Mouse (Mus musculus) embryonic facial prominence, embryonic 12.5 days (tissue): ENCODE measurements around the gene Selenok. TPM values are rescaled to one million over a fixed set of nuclear protein-coding genes. Genes with fewer than 3 reads are reported as not detected.

Experiments used
- ATAC-seq: fragments of 200-750 bp; cut with Nextera tagmentation; 2 replicates; pipeline ENCODE4 v1.8.0; 2017; ENCODE audit not compliant: insufficient number of reproducible peaks, insufficient read depth, low FRiP score, low TSS enrichment
- H3K27ac ChIP-seq: fragments of 300-500 bp; sonication (generic); 2 replicates; pipeline ENCODE4 v1.5.1; 2016; ENCODE audit warnings: mild to moderate bottlenecking
- H3K27me3 ChIP-seq: fragments of 300-500 bp; sonication (generic); 2 replicates; pipeline ENCODE4 v1.6.1; 2016; ENCODE audit warnings: mild to moderate bottlenecking, moderate library complexity
- H3K36me3 ChIP-seq: fragments of 300-500 bp; sonication (generic); 2 replicates; pipeline ENCODE4 v1.6.1; 2016; ENCODE audit warnings: mild to moderate bottlenecking
- H3K4me1 ChIP-seq: fragments of 300-500 bp; sonication (generic); 2 replicates; pipeline ENCODE4 v1.6.1; 2016
- H3K4me2 ChIP-seq: fragments of 300-500 bp; sonication (generic); replicated peaks from 2 replicates; pipeline ENCODE4 v1.6.1; 2016; ENCODE audit warnings: mild to moderate bottlenecking, moderate library complexity
- H3K4me3 ChIP-seq: fragments of 300-500 bp; sonication (generic); 2 replicates; pipeline ENCODE4 v1.5.1; 2016; ENCODE audit warnings: mild to moderate bottlenecking
- H3K9ac ChIP-seq: fragments of 300-500 bp; sonication (generic); 2 replicates; pipeline ENCODE4 v1.6.1; 2016; ENCODE audit warnings: mild to moderate bottlenecking, moderate library complexity
- H3K9me3 ChIP-seq: fragments of 300-500 bp; sonication (generic); 2 replicates; pipeline ENCODE4 v1.6.1; 2016; ENCODE audit warnings: mild to moderate bottlenecking, moderate library complexity
- WGBS: fragments of 180-500 bp; shearing (Covaris S2); methylation state at CpG from one replicate; pipeline ENCODE4 v1.1.7; 2016; 5-methylcytosine and 5-hydroxymethylcytosine counted together
- polyA plus RNA-seq: library from polyadenylated mRNA; unstranded; fragments of >200 nt; fragmentation: Nextera tagmentation; extraction: Ambion mirVana; gene quantifications from 2 replicates; pipeline ENCODE4 v1.2.1, GENCODE M21; 2016

The Selenok gene
- polyA plus RNA-seq, 1 experiment from 2014 or later, result 299 TPM

GRCm38 (mm10) chr14:29971993-29972392, 3.9 kb downstream of the Selenok start:
- H3K9me3 ChIP-seq, result no peaks in the 10 kb centered on the region
- H3K9ac ChIP-seq, result no peak overlapping the region
- no peak overlapping the region for H3K4me3 ChIP-seq
- no peak overlapping the region for H3K27ac ChIP-seq
- 83% methylated on average over 5 of the region's 5 CpGs for WGBS
- peaks cover 50% of the 10 kb centered on the region for H3K36me3 ChIP-seq
- H3K4me2 ChIP-seq, result no peak overlapping the region
- peaks cover 10% of the 10 kb centered on the region for H3K4me1 ChIP-seq
- ATAC-seq, result no peak
- no peaks in the 10 kb centered on the region for H3K27me3 ChIP-seq

DNA sequence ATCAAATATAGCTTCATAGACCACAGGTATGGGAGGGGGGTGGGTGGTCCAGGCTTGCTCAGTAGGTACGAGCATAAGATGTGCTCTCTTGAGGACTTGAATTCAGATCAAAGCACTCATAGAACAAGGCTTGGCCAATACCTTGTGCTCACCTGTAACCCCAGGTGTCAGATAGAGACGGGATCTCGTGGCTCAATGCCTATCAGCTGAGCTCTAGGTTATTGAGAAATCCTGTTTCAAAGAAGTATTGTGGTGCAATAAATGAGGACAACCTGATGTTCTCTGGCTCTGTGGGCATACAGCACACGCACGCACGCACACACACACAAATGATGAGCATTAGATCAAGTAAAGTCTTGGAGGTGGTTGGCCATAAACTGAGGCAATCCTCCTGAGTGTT, 8.8 kb downstream of the Selenok start:
- no peak for ATAC-seq
- H3K9me3 ChIP-seq, result 0 out of 2 replicates have a peak, but pooled peaks cover 6% of the 10 kb centered on the region
- peaks cover 9% of the 10 kb centered on the region; the same call in 1 of the 2 replicates for H3K4me1 ChIP-seq
- no peak overlapping the region for H3K4me3 ChIP-seq
- peaks cover 54% of the 10 kb centered on the region for H3K36me3 ChIP-seq
- no peak overlapping the region for H3K27ac ChIP-seq
- 93% methylated on average over 6 of the region's 6 CpGs for WGBS
- no peak overlapping the region for H3K9ac ChIP-seq
- H3K27me3 ChIP-seq, result no peaks in the 10 kb centered on the region
- H3K4me2 ChIP-seq, result no peak overlapping the region

DNA sequence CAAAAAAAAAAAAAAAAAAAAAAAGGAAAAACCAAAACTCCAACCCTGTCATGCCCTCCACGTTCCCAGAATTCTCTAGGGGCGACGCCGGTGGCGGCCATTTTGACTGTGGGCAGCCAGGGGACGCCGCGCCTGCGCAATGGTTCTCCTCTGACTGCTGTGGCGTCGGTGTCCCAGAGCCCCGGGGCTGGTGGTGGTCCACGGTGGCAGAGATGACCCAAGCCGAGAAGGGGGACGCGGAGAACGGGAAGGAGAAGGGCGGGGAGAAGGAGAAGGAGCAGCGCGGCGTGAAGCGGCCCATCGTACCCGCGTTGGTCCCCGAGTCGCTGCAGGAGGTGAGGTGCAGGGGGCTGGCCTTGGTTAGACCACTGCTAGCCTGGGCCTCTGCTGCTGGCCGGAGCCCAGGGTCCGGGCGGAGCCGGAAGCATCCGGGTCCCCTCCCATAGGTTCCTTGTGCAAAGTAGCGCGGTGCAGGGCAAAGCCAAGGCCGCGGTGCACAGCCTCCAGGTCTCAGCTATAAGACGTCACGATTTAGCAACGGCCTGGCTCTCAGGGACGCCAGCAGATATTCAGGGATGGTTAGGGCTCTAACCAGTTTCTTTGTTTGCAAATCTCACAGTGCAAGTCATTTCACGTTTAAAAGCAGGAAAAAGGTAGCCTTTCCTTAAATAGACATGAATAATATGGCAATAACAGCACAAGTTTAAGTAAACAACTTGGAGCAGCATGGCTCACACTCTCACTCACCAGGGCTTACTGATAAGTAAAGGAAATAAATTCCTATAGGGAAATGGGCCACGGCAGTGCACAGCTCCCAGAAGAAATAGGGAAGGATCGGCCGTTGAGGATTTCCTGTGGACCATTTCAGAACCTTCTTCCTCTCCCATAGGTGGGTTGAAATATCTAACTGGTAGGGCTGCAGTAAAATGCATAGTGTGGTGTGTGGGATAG, 10.4 kb downstream of the Selenok start, which contains the start of gene Actr8:
Gene Actr8 (plus strand): TSS at position 84 of the 951 bp plus-strand sequence.
- Histone ChIP-seq H3K4me1 (peaks cover 9% of the 10 kb centered on the region; the same call in 1 of the 2 replicates), H3K4me2 (peak within 1 kb of the TSS; percentile 72), H3K9me3 (0 out of 2 replicates have a peak, but pooled peaks cover 6% of the 10 kb centered on the region), H3K4me3 (peak within 1 kb of the TSS; percentile 79), H3K9ac (peak within 1 kb of the TSS; percentile 85), H3K27ac (peak within 1 kb of the TSS; percentile 89), H3K36me3 (peaks cover 54% of the 10 kb centered on the region), H3K27me3 (no peaks in the 10 kb centered on the region)
- ATAC-seq, result peak; percentile 95
- WGBS, result 2% methylated on average over 44 of the region's 44 CpGs

DNA sequence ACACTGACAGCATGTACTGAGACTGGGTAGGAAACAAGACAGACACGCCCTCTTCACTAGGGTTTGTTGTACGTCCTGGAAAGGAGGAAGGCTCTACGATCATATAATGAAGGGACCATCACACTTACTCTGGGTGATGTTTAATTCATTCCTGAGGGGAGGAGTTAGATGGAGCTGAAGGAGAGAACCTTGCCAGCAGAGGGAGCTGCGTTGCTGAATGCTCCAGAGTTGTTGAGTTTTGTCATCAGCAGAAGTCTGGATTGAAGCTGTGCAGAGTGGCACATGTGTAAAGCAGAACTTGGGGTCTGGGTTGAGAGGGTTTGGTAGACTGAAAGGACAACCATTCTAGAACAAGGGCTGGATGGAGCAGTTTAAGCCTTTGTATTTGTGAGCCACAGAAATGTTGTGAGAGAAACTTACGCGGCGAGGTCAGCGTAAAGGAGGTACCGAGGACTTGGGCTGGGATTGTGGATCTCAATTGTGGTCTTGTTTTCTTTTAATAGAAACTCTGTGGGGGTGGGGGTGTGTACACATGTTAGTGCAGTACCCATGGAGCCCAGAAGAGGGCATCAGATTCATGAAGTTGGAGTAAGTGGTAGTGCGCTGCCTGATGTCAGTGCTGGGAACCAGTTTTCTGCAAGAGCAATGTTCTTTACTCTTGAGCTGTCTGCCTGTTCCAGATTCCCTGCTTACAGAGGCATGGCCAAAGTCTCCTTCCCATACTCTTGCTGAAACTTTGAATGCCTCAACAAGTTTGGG, 12.5 kb downstream of the Selenok start:
- H3K36me3 ChIP-seq, result peaks cover 59% of the 10 kb centered on the region

DNA sequence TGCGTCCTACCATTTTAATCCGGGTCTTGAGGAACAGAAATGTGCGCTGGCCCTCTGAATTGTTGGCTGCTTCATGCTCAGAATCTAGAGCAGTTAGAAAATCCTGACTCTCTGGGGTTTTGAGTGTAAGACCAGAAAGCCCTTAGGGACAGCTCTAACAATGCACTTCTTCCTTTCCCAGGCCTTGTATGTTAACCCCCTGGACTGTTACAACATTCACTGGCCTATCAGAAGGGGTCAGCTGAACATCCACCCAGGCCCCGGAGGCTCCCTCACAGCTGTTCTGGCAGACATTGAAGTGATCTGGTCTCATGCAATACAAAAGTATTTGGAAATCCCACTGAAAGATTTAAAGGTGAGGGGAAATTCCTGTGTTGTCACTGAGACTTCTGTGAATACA, 18.0 kb downstream of the Selenok start:
- no peak for ATAC-seq
- Histone ChIP-seq H3K4me3 (no peak overlapping the region), H3K4me1 (no peaks in the 10 kb centered on the region), H3K27ac (no peak overlapping the region), H3K36me3 (peaks cover 99% of the 10 kb centered on the region), H3K27me3 (no peaks in the 10 kb centered on the region), H3K4me2 (no peak overlapping the region), H3K9me3 (0 out of 2 replicates have a peak, but pooled peaks cover 1% of the 10 kb centered on the region), H3K9ac (no peak overlapping the region)
- WGBS, result 93% methylated on average over 4 of the region's 4 CpGs

More for the DNA sequence above, 12.5 kb downstream of the Selenok start:
- H3K27ac ChIP-seq, result no peak overlapping the region
- no peak overlapping the region for H3K9ac ChIP-seq
- H3K27me3 ChIP-seq, result no peaks in the 10 kb centered on the region
- 0 out of 2 replicates have a peak, but pooled peaks cover 6% of the 10 kb centered on the region for H3K9me3 ChIP-seq
- H3K4me1 ChIP-seq, result peaks cover 9% of the 10 kb centered on the region; the same call in 1 of the 2 replicates
- 95% methylated on average over 10 of the region's 10 CpGs for WGBS
- no peak overlapping the region for H3K4me3 ChIP-seq
- H3K4me2 ChIP-seq, result no peak overlapping the region
- no peak for ATAC-seq

- peaks cover 99% of the 10 kb centered on the region for H3K36me3 ChIP-seq
- H3K4me1 ChIP-seq, result no peaks in the 10 kb centered on the region
- ATAC-seq, result no peak
- WGBS, result 94% methylated on average over 6 of the region's 6 CpGs
- no peaks in the 10 kb centered on the region for H3K27me3 ChIP-seq
- no peaks in the 10 kb centered on the region for H3K9me3 ChIP-seq
- no peak overlapping the region for H3K4me3 ChIP-seq
- H3K9ac ChIP-seq, result no peak overlapping the region
- H3K4me2 ChIP-seq, result no peak overlapping the region
- H3K27ac ChIP-seq, result no peak overlapping the region
Observed at GRCm38 (mm10) chr14:29987276-29987675, 19.2 kb downstream of the Selenok start.

- no peak overlapping the region for H3K9ac ChIP-seq
- H3K4me1 ChIP-seq, result no peaks in the 10 kb centered on the region
- no peaks in the 10 kb centered on the region for H3K27me3 ChIP-seq
- no peak overlapping the region for H3K4me3 ChIP-seq
- WGBS, result 92% methylated on average over 9 of the region's 9 CpGs
- H3K36me3 ChIP-seq, result peaks cover 99% of the 10 kb centered on the region
- H3K27ac ChIP-seq, result no peak overlapping the region
- no peak overlapping the region for H3K4me2 ChIP-seq
- H3K9me3 ChIP-seq, result no peaks in the 10 kb centered on the region
- no peak for ATAC-seq
Observed at GRCm38 (mm10) chr14:29987739-29988138, 19.6 kb downstream of the Selenok start.

GRCm38 (mm10) chr14:29988337-29988736, 20.2 kb downstream of the Selenok start:
- ATAC-seq, result no peak
- Histone ChIP-seq H3K9ac (no peak overlapping the region), H3K36me3 (peaks cover 99% of the 10 kb centered on the region), H3K4me1 (no peaks in the 10 kb centered on the region), H3K27ac (no peak overlapping the region), H3K4me2 (no peak overlapping the region), H3K9me3 (no peaks in the 10 kb centered on the region), H3K4me3 (no peak overlapping the region), H3K27me3 (no peaks in the 10 kb centered on the region)
- WGBS, result 92% methylated on average over 4 of the region's 4 CpGs

DNA sequence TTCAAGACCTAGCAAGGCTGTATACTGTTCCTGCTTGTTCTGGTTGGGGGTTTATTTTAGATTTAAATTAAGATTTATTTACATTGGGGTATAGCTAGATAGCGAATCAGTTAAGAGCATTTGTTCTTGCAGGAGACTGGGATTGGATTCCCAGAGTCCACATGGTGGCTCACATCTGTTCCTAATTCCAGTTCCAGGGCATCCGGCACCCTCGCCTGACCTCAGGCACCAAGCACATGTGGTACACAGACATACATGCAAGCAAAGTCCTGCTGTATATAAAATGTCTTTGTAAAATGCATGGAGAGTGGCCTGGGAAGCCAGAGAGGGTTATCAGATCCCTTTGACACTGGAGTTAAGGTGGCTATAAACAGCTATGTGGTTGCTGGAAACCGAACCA, 26.9 kb downstream of the Selenok start:
- Histone ChIP-seq H3K27ac (no peak overlapping the region), H3K9me3 (no peaks in the 10 kb centered on the region), H3K4me3 (no peak overlapping the region), H3K4me2 (no peak overlapping the region), H3K4me1 (0 out of 2 replicates have a peak, but pooled peaks cover 5% of the 10 kb centered on the region), H3K36me3 (peaks cover 72% of the 10 kb centered on the region), H3K27me3 (no peaks in the 10 kb centered on the region), H3K9ac (no peak overlapping the region)
- WGBS, result 38% methylated on average over 4 of the region's 4 CpGs
- ATAC-seq, result no peak

GRCm38 (mm10) chr14:29996000-29996751, 28.1 kb downstream of the Selenok start:
- Histone ChIP-seq H3K4me2 (no peak overlapping the region), H3K9me3 (no peaks in the 10 kb centered on the region), H3K27me3 (no peaks in the 10 kb centered on the region), H3K27ac (no peak overlapping the region), H3K36me3 (peaks cover 60% of the 10 kb centered on the region), H3K9ac (no peak overlapping the region), H3K4me1 (0 out of 2 replicates have a peak, but pooled peaks cover 5% of the 10 kb centered on the region), H3K4me3 (no peak overlapping the region)
- no peak for ATAC-seq
- 91% methylated on average over 11 of the region's 11 CpGs for WGBS

GRCm38 (mm10) chr14:29997345-29997744, 29.2 kb downstream of the Selenok start:
- no peaks in the 10 kb centered on the region for H3K27me3 ChIP-seq
- H3K27ac ChIP-seq, result no peak overlapping the region
- H3K4me2 ChIP-seq, result no peak overlapping the region
- H3K36me3 ChIP-seq, result peaks cover 48% of the 10 kb centered on the region
- no peaks in the 10 kb centered on the region for H3K9me3 ChIP-seq
- H3K4me1 ChIP-seq, result 0 out of 2 replicates have a peak, but pooled peaks cover 5% of the 10 kb centered on the region
- H3K4me3 ChIP-seq, result no peak overlapping the region
- H3K9ac ChIP-seq, result no peak overlapping the region
- ATAC-seq, result no peak
